Mouse (Mus musculus): Measurements from ENCODE around the gene Amph. TPM values are rescaled to one million over a fixed set of nuclear protein-coding genes. Genes with fewer than 3 reads are reported as not detected.

Gene Amph
- total and polyA plus RNA-seq, 3 experiments: not detected

GRCm38 (mm10) chr13:19194803-19195202 lies 246.8 kb downstream of the Amph start:
- H3K4me1 ChIP-seq (ENCODE audit: control insufficient read depth in 1 of 2, insufficient read depth in 2 of 2): peaks cover 0 to 9% of the 10 kb centered on the region in 2 experiments; a peak in 2 of 4 replicates
- H3K4me3 ChIP-seq (replicated peaks in 1 of 3; ENCODE audit: low read depth in 2 of 3, low read length in 2 of 3, poor library complexity in 1 of 3): no peak overlapping the region
- H3K79me2 ChIP-seq (replicated peaks; ENCODE audit: control insufficient read depth, extremely low read depth, insufficient read depth, poor library complexity, severe bottlenecking): no peaks in the 10 kb centered on the region
- no peaks in the 10 kb centered on the region for H3K27me3 ChIP-seq (replicated peaks)
- H3K9me3 ChIP-seq (replicated peaks; ENCODE audit: low read length): no peaks in the 10 kb centered on the region
- no peaks in the 10 kb centered on the region for H3K36me3 ChIP-seq (replicated peaks in 1 of 2; ENCODE audit: control insufficient read depth in 1 of 2, insufficient read depth in 1 of 2, low read length in 1 of 2)
- H3K4me2 ChIP-seq (ENCODE audit: insufficient read depth, low read depth, poor library complexity, severe bottlenecking): no peak overlapping the region
- no peak overlapping the region for H3K27ac ChIP-seq (ENCODE audit: insufficient read depth, low read depth)
- in situ Hi-C loops (cut with MboI; ENCODE audit: low pct_ligation_motif_present, low pct_unique_long_range_greater_than_20kb, low sequenced_read_pairs): no loop called here
- TF ChIP-seq PAX5 (IDR thresholded peaks at IDR 0.05; ENCODE audit: low read length) (no peak), ZMIZ1 (IDR thresholded peaks at IDR 0.05; ENCODE audit: low read depth, low read length) (no peak), KAT2A (IDR thresholded peaks at IDR 0.05; ENCODE audit: insufficient replicate concordance, low read length) (no peak), POLR2AphosphoS2 (IDR thresholded peaks at IDR 0.05; ENCODE audit: low read depth, low read length) (no peak), HCFC1 (IDR thresholded peaks at IDR 0.05; ENCODE audit: low read depth, low read length) (no peak), MEF2A (IDR thresholded peaks at IDR 0.05; ENCODE audit: borderline replicate concordance, low read depth, low read length) (no peak), CHD1 (IDR thresholded peaks at IDR 0.05; ENCODE audit: low read depth, low read length) (no peak), IRF4 (IDR thresholded peaks at IDR 0.05; ENCODE audit: low read depth, low read length) (no peak), USF1 (IDR thresholded peaks at IDR 0.05; ENCODE audit: low read depth, low read length) (no peak), USF2 (conservative IDR thresholded peaks at IDR 0.05; ENCODE audit: low read depth, low read length) (no peak), MAFK (IDR thresholded peaks at IDR 0.05; ENCODE audit: insufficient replicate concordance, low read length) (no peak), ZC3H11A (IDR thresholded peaks at IDR 0.05; ENCODE audit: low read depth, low read length) (no peak), MAX (IDR thresholded peaks at IDR 0.05; ENCODE audit: low read length) (no peak), RAD21 (IDR thresholded peaks at IDR 0.05; ENCODE audit: low read depth, low read length) (no peak), POLR2A (IDR thresholded peaks at IDR 0.05; ENCODE audit: low read depth, low read length) (no peak)
- no peak for DNase-seq (ENCODE audit: extremely low read depth)
- H3K9ac ChIP-seq (ENCODE audit: insufficient read depth, low read depth): no peak overlapping the region
- dilution Hi-C loops (cut with MboI; ENCODE audit: extremely low pct_ligation_motif_present, extremely low pct_unique_long_range_greater_than_20kb, low sequenced_read_pairs): no loop called here

- TF ChIP-seq UBTF (IDR thresholded peaks at IDR 0.05; ENCODE audit: low read depth, low read length) (no peak), ZC3H11A (IDR thresholded peaks at IDR 0.05; ENCODE audit: low read depth, low read length) (no peak), MYC (IDR thresholded peaks at IDR 0.05; ENCODE audit: low read depth, low read length) (no peak), MXI1 (IDR thresholded peaks at IDR 0.05; ENCODE audit: low read depth, low read length) (no peak), ZKSCAN1 (IDR thresholded peaks at IDR 0.05; ENCODE audit: borderline replicate concordance, low read depth, low read length) (no peak), NELFE (IDR thresholded peaks at IDR 0.05; ENCODE audit: low read depth, low read length) (no peak), USF2 (conservative IDR thresholded peaks at IDR 0.05; ENCODE audit: low read depth, low read length) (no peak), RAD21 (IDR thresholded peaks at IDR 0.05; ENCODE audit: low read depth, low read length) (no peak), ETS1 (conservative IDR thresholded peaks at IDR 0.05; ENCODE audit: low read depth, low read length) (no peak), TCF12 (IDR thresholded peaks at IDR 0.05; ENCODE audit: low read depth, low read length) (no peak), IRF4 (IDR thresholded peaks at IDR 0.05; ENCODE audit: low read depth, low read length) (no peak), E2F4 (IDR thresholded peaks at IDR 0.05; ENCODE audit: insufficient replicate concordance, low read depth, low read length) (no peak), MAX (IDR thresholded peaks at IDR 0.05; ENCODE audit: low read length) (no peak), ZNF384 (IDR thresholded peaks at IDR 0.05; ENCODE audit: low read depth, low read length) (no peak)
- in situ Hi-C loops (cut with MboI; ENCODE audit: low pct_ligation_motif_present, low pct_unique_long_range_greater_than_20kb, low sequenced_read_pairs): no loop called here
- peaks cover 0 to 3% of the 10 kb centered on the region in 2 experiments; a peak in 2 of 4 replicates for H3K4me1 ChIP-seq (ENCODE audit: control insufficient read depth in 1 of 2, insufficient read depth in 2 of 2)
- no peak overlapping the region for H3K9ac ChIP-seq (ENCODE audit: insufficient read depth, low read depth)
- DNase-seq (ENCODE audit: extremely low read depth): no peak
- no peaks in the 10 kb centered on the region for H3K79me2 ChIP-seq (replicated peaks; ENCODE audit: control insufficient read depth, extremely low read depth, insufficient read depth, poor library complexity, severe bottlenecking)
- no peaks in the 10 kb centered on the region for H3K9me3 ChIP-seq (replicated peaks; ENCODE audit: low read length)
- dilution Hi-C loops (cut with MboI; ENCODE audit: extremely low pct_ligation_motif_present, extremely low pct_unique_long_range_greater_than_20kb, low sequenced_read_pairs): no loop called here
- H3K27ac ChIP-seq (ENCODE audit: insufficient read depth, low read depth): no peak overlapping the region
- H3K4me2 ChIP-seq (ENCODE audit: insufficient read depth, low read depth, poor library complexity, severe bottlenecking): no peak overlapping the region
- no peaks in the 10 kb centered on the region for H3K36me3 ChIP-seq (replicated peaks in 1 of 2; ENCODE audit: control insufficient read depth in 1 of 2, insufficient read depth in 1 of 2, low read length in 1 of 2)
- H3K27me3 ChIP-seq (replicated peaks): no peaks in the 10 kb centered on the region
- no peak overlapping the region for H3K4me3 ChIP-seq (replicated peaks in 1 of 3; ENCODE audit: low read depth in 2 of 3, low read length in 2 of 3, poor library complexity in 1 of 3)
These were observed 247.5 kb downstream of the Amph start for GRCm38 (mm10) chr13:19195456-19195855.
